Mouse (Mus musculus) limb, embryonic 15.5 days (tissue): ENCODE data around the gene Syt8. TPM values are rescaled to one million over a fixed set of nuclear protein-coding genes. Genes with fewer than 3 reads are reported as not detected.
"Not testable (repeated sequence)": the region's sequence is repeated elsewhere in the genome, so short reads cannot be mapped to it uniquely, and the experiment has no call there.

ENCODE experiments used
- ATAC-seq: fragments of 200-750 bp; cut with Nextera tagmentation; 2 replicates; pipeline ENCODE4 v1.8.0; 2017; ENCODE audit warnings: low read depth, moderate TSS enrichment; ENCODE audit not compliant: insufficient number of reproducible peaks, low FRiP score, low TSS enrichment
- H3K27ac ChIP-seq: fragments of 300-500 bp; sonication (generic); 2 replicates; pipeline ENCODE4 v1.5.1; 2015; ENCODE audit warnings: moderate library complexity, mild to moderate bottlenecking, inconsistent platforms
- H3K27me3 ChIP-seq: fragments of 300-500 bp; sonication (generic); 2 replicates; pipeline ENCODE4 v1.6.1; 2015; ENCODE audit warnings: inconsistent platforms
- H3K36me3 ChIP-seq: fragments of 300-500 bp; sonication (generic); 2 replicates; pipeline ENCODE4 v1.6.1; 2015; ENCODE audit warnings: inconsistent platforms
- H3K4me1 ChIP-seq: fragments of 300-500 bp; sonication (generic); 2 replicates; pipeline ENCODE4 v1.6.1; 2015; ENCODE audit warnings: inconsistent platforms
- H3K4me2 ChIP-seq: fragments of 300-500 bp; sonication (generic); 2 replicates; pipeline ENCODE4 v1.6.1; 2015; ENCODE audit warnings: mild to moderate bottlenecking, inconsistent platforms
- H3K4me3 ChIP-seq: fragments of 300-500 bp; sonication (generic); 2 replicates; pipeline ENCODE4 v1.5.1; 2015; ENCODE audit warnings: mild to moderate bottlenecking, inconsistent platforms
- H3K9ac ChIP-seq: fragments of 300-500 bp; sonication (generic); 2 replicates; pipeline ENCODE4 v1.6.1; 2015; ENCODE audit warnings: inconsistent platforms
- H3K9me3 ChIP-seq: fragments of 300-500 bp; sonication (generic); 2 replicates; pipeline ENCODE4 v1.6.1; 2016; ENCODE audit warnings: inconsistent platforms
- WGBS: fragments of 180-500 bp; shearing (Covaris S2); methylation state at CpG from one replicate; pipeline ENCODE4 v1.1.7; 2015; 5-methylcytosine and 5-hydroxymethylcytosine counted together
- polyA plus RNA-seq: library from polyadenylated mRNA; unstranded; fragments of >200 nt; fragmentation: Nextera tagmentation; extraction: Ambion mirVana; gene quantifications from 2 replicates; pipeline ENCODE4 v1.2.1, GENCODE M21; 2015

Syt8 gene
- polyA plus RNA-seq, 1 experiment from 2014 or later = 6.3 TPM

- no peak for ATAC-seq
- H3K4me2 ChIP-seq = no peak overlapping the region
- no peaks in the 10 kb centered on the region for H3K27me3 ChIP-seq
- H3K4me1 ChIP-seq = 0 out of 2 replicates have a peak, but pooled peaks cover 3% of the 10 kb centered on the region
- no peak overlapping the region for H3K9ac ChIP-seq
- no peaks in the 10 kb centered on the region for H3K9me3 ChIP-seq
- H3K27ac ChIP-seq = no peak overlapping the region
- 63% methylated on average over 6 of the region's 6 CpGs for WGBS
- no peak overlapping the region for H3K4me3 ChIP-seq
- H3K36me3 ChIP-seq = no peaks in the 10 kb centered on the region
These were observed 40.1 kb upstream of the Syt8 start for GRCm38 (mm10) chr7:142394261-142395190.

- no peak overlapping the region for H3K4me3 ChIP-seq
- H3K9me3 ChIP-seq = no peaks in the 10 kb centered on the region
- 86% methylated on average over 4 of the region's 4 CpGs for WGBS
- no peaks in the 10 kb centered on the region for H3K36me3 ChIP-seq
- ATAC-seq = no peak
- H3K4me2 ChIP-seq = no peak overlapping the region
- no peak overlapping the region for H3K9ac ChIP-seq
- no peaks in the 10 kb centered on the region for H3K27me3 ChIP-seq
- 0 out of 2 replicates have a peak, but pooled peaks cover 3% of the 10 kb centered on the region for H3K4me1 ChIP-seq
- no peak overlapping the region for H3K27ac ChIP-seq
These were observed 39.2 kb upstream of the Syt8 start for GRCm38 (mm10) chr7:142395472-142395871.

- ATAC-seq = no peak
- Histone ChIP-seq H3K4me3 (no peak overlapping the region), H3K27ac (no peak overlapping the region), H3K9ac (no peak overlapping the region), H3K36me3 (no peaks in the 10 kb centered on the region), H3K27me3 (no peaks in the 10 kb centered on the region), H3K4me2 (no peak overlapping the region), H3K9me3 (no peaks in the 10 kb centered on the region), H3K4me1 (0 out of 2 replicates have a peak, but pooled peaks cover 3% of the 10 kb centered on the region)
- WGBS = 81% methylated on average over 1 of the region's 1 CpGs
These were observed 38.0 kb upstream of the Syt8 start for GRCm38 (mm10) chr7:142396611-142397010.

DNA sequence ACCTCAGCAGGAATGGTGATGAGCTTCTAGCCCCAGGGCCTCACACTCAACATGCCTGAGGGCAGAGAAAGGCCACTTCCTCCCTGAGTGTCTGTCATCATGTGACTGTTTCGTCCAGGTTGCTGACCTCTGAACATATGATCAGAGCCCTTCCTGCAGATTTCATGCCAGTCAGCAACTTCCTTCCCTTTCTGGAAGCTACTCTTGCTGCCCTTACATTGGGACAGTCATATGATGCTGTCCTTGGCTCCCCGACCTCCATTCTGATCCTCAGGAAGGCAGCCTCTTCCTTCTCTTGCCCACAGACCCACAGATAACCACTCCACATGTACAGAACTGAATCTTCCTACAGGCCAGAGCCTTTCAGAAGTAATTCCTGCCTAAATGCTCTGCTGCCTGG, 36.6 kb upstream of the Syt8 start:
- 0 out of 2 replicates have a peak, but pooled peaks cover 3% of the 10 kb centered on the region for H3K4me1 ChIP-seq
- H3K36me3 ChIP-seq = no peaks in the 10 kb centered on the region
- WGBS = 51% methylated on average over 2 of the region's 2 CpGs
- no peak overlapping the region for H3K4me2 ChIP-seq
- H3K27ac ChIP-seq = no peak overlapping the region
- H3K9me3 ChIP-seq = no peaks in the 10 kb centered on the region
- no peaks in the 10 kb centered on the region for H3K27me3 ChIP-seq
- no peak overlapping the region for H3K9ac ChIP-seq
- ATAC-seq = no peak
- no peak overlapping the region for H3K4me3 ChIP-seq

- Histone ChIP-seq H3K4me3 (no peak overlapping the region), H3K9me3 (no peaks in the 10 kb centered on the region), H3K27me3 (no peaks in the 10 kb centered on the region), H3K27ac (no peak overlapping the region), H3K9ac (no peak overlapping the region), H3K4me1 (0 out of 2 replicates have a peak, but pooled peaks cover 3% of the 10 kb centered on the region), H3K36me3 (no peaks in the 10 kb centered on the region), H3K4me2 (no peak overlapping the region)
- ATAC-seq = no peak
- WGBS = 66% methylated on average over 1 of the region's 1 CpGs
These were observed 35.4 kb upstream of the Syt8 start for GRCm38 (mm10) chr7:142399250-142399649.

DNA sequence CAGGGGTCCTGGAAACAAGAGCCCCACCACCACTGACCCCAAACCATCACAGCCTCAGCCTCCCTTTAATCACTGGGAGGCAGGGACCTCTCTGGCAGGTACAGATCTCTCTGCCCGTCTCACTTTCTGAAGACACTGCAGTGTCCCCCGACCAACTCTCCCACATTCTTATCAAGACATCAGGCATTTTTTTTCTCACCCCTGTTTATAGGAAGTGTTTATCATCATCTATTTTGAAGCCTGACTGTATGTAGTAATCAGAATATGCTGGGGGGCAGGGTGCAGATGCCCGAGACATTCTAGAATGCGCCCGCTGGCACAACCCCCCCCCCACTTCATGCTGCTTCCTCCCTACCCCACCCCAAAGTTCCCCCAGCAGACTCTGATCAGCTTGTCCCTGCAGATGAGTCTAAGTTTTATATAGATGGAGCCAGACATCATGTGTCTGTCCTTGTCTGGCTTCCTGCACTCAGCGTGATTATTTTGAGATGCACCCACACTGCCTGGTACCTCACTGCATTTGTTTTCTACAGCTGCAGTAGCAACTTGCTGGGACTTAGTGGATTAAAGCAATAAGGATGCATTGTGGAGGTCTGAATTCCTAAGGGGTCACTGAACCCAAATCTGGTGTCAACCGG, 34.4 kb upstream of the Syt8 start:
- Histone ChIP-seq H3K9me3 (no peaks in the 10 kb centered on the region), H3K4me1 (no peaks in the 10 kb centered on the region), H3K9ac (no peak overlapping the region), H3K4me3 (no peak overlapping the region), H3K27ac (no peak overlapping the region), H3K27me3 (no peaks in the 10 kb centered on the region), H3K36me3 (no peaks in the 10 kb centered on the region), H3K4me2 (no peak overlapping the region)
- ATAC-seq = no peak
- WGBS = 71% methylated on average over 7 of the region's 7 CpGs

- H3K9ac ChIP-seq = no peak overlapping the region
- no peak overlapping the region for H3K4me2 ChIP-seq
- no peaks in the 10 kb centered on the region for H3K36me3 ChIP-seq
- no peak for ATAC-seq
- H3K4me1 ChIP-seq = no peaks in the 10 kb centered on the region
- H3K4me3 ChIP-seq = no peak overlapping the region
- H3K27ac ChIP-seq = no peak overlapping the region
- no peaks in the 10 kb centered on the region for H3K9me3 ChIP-seq
- no peaks in the 10 kb centered on the region for H3K27me3 ChIP-seq
- 44% methylated on average over 7 of the region's 7 CpGs for WGBS
These were observed 33.9 kb upstream of the Syt8 start for GRCm38 (mm10) chr7:142400750-142401142.

- H3K4me1 ChIP-seq = no peaks in the 10 kb centered on the region
- H3K27ac ChIP-seq = no peak overlapping the region
- no peaks in the 10 kb centered on the region for H3K36me3 ChIP-seq
- 69% methylated on average over 4 of the region's 4 CpGs for WGBS
- no peak overlapping the region for H3K4me3 ChIP-seq
- no peaks in the 10 kb centered on the region for H3K27me3 ChIP-seq
- H3K9me3 ChIP-seq = no peaks in the 10 kb centered on the region
- no peak overlapping the region for H3K9ac ChIP-seq
- no peak for ATAC-seq
- H3K4me2 ChIP-seq = no peak overlapping the region
These were observed 31.1 kb upstream of the Syt8 start for GRCm38 (mm10) chr7:142403591-142403990.

- H3K27ac ChIP-seq, ATAC-seq, H3K4me3 ChIP-seq, H3K27me3 ChIP-seq, H3K9ac ChIP-seq, H3K4me1 ChIP-seq, H3K4me2 ChIP-seq, H3K36me3 ChIP-seq, H3K9me3 ChIP-seq: not testable (repeated sequence)
- 92% methylated on average over 5 of the region's 5 CpGs for WGBS
These were observed 29.5 kb upstream of the Syt8 start for GRCm38 (mm10) chr7:142405134-142405533.

GRCm38 (mm10) chr7:142407935-142408334, 26.7 kb upstream of the Syt8 start:
- Histone ChIP-seq H3K4me1 (no peaks in the 10 kb centered on the region), H3K27me3 (no peaks in the 10 kb centered on the region), H3K9ac (no peak overlapping the region), H3K4me2 (no peak overlapping the region), H3K27ac (no peak overlapping the region), H3K36me3 (no peaks in the 10 kb centered on the region), H3K9me3 (no peaks in the 10 kb centered on the region), H3K4me3 (no peak overlapping the region)
- no peak for ATAC-seq
- 66% methylated on average over 4 of the region's 4 CpGs for WGBS

GRCm38 (mm10) chr7:142408686-142409085, 26.0 kb upstream of the Syt8 start:
- no peak overlapping the region for H3K9ac ChIP-seq
- H3K4me1 ChIP-seq = no peaks in the 10 kb centered on the region
- no peak overlapping the region for H3K4me3 ChIP-seq
- no peak for ATAC-seq
- H3K4me2 ChIP-seq = no peak overlapping the region
- WGBS = 90% methylated on average over 8 of the region's 8 CpGs
- no peaks in the 10 kb centered on the region for H3K36me3 ChIP-seq
- H3K9me3 ChIP-seq = no peaks in the 10 kb centered on the region
- no peaks in the 10 kb centered on the region for H3K27me3 ChIP-seq
- H3K27ac ChIP-seq = no peak overlapping the region

DNA sequence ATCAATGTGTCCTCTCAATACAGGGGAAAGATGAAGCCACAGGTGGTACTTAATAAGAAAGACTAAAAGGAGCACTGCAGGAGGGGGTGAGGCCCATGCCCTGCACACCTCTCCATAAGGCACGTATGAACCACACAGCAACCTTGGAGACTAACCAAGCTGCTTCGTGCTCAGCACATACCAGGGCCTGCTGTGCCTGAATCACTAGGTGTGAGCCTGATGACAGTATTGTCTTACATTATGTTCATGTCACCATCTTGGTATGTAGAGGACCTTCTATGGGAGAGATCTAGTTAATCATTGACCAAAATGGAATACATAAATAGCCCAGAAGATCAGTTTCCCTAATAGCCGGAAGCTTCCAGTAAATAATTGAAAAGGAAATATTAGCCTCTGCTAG, 25.0 kb upstream of the Syt8 start:
- Histone ChIP-seq H3K9me3 (no peaks in the 10 kb centered on the region), H3K27me3 (no peaks in the 10 kb centered on the region), H3K4me3 (no peak overlapping the region), H3K4me1 (no peaks in the 10 kb centered on the region), H3K36me3 (no peaks in the 10 kb centered on the region), H3K27ac (no peak overlapping the region), H3K4me2 (no peak overlapping the region), H3K9ac (no peak overlapping the region)
- ATAC-seq = no peak
- WGBS = 78% methylated on average over 3 of the region's 3 CpGs
